Mouse (Mus musculus): ENCODE measurements around the gene Chst10.

DNA sequence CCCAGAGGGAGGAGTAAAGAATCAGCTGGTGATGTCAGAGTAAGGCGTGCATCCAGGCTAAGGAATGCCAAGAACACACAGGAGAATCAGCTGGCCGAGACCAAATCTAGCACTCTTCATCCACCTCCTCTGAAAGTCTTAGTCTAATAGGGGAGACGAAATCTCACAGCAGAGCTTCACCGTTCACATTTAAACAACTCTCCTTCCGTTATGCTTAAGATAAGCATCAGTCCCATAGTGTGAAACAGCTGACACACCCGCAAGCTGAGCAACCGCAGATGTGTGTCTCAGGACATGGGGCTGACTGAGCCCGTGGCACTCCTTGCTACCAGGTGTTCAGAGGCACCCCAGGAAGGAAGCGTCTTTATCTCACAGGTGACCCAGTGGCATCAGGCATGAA, 14.2 kb downstream of the Chst10 start:
- no peak for TF ChIP-seq POLR2A (IDR thresholded peaks at IDR 0.05; ENCODE audit: borderline replicate concordance, low read depth, low read length)
- no peak for TF ChIP-seq CTCF (IDR thresholded peaks at IDR 0.05; ENCODE audit: low read depth, low read length)

Data from bone marrow macrophage, adult 2 months (primary cell).